Mouse (Mus musculus) cortical plate, adult 2 months (tissue): ENCODE measurements around the gene Tmem176b.

Experiments used
- CTCF ChIP-seq: fragments of 200-500 bp; IDR thresholded peaks from 2 replicates; pipeline ENCODE4 v1.5.1; 2011; ENCODE audit warnings: mild to moderate bottlenecking, control low read depth, low read length; ENCODE audit not compliant: insufficient read depth; ENCODE audit errors: extremely low read depth
- POLR2A ChIP-seq: fragments of 200-500 bp; IDR thresholded peaks from 2 replicates; pipeline ENCODE4 v1.6.1; 2011; ENCODE audit warnings: mild to moderate bottlenecking, low read length, control low read depth; ENCODE audit not compliant: insufficient read depth; ENCODE audit errors: extremely low read depth

GRCm38 (mm10) chr6:48876510-48877135, 35.3 kb upstream of the Tmem176b start:
- TF ChIP-seq CTCF (no peak), POLR2A (no peak)
